Comparison of ENCODE assay signal across 9 mouse cellular contexts in genomic region chr7:123065951-123066351, GRCm38 (mm10). TPM values are rescaled to one million over a fixed set of nuclear protein-coding genes. Genes with fewer than 3 reads are reported as not detected.
A peak's percentile ranks its signal among the peaks of the same experiment; 100 is the strongest.
DNase-seq lines count a peak whose midpoint lies in the region; ATAC-seq and TF ChIP-seq lines count a peak whose summit lies in the region.
"Had no signal": no experiment of that assay in that cellular context is flagged by ENCODE, and none has a peak within 500 bp of the region (broad histone marks: within the 10 kb centered on the region; RNA-seq: fewer than 3 reads in every experiment).

No protein-coding gene starts in this region.

- DNase-seq in hindbrain, postnatal 0 days (ENCODE audit: low spot score): peak; percentile 38
- peak; percentile 88 to 91 for DNase-seq in frontal cortex, adult 2 months (ENCODE audit: extremely low spot score in 1 of 2, low spot score in 1 of 2)
- DNase-seq in layer of hippocampus, postnatal 14 days (ENCODE audit: low spot score in 2 of 2): peak; percentile 55 to 82
- peak; percentile 84 to 87 for DNase-seq in right cerebral cortex, postnatal 10 days (ENCODE audit: low spot score in 2 of 2)
- no peak for DNase-seq in thymus, adult 18-20 months
- no peak for DNase-seq in thymus, postnatal 4 days

- H3K27ac ChIP-seq in hindbrain, postnatal 0 days: no peak overlapping the region
- H3K27ac ChIP-seq in hindbrain, embryonic 16.5 days (ENCODE audit: low read depth, low read length): no peak overlapping the region
- no peak overlapping the region for H3K27ac ChIP-seq in intestine, postnatal 0 days (ENCODE audit: low read depth, low read length)
- H3K27ac ChIP-seq: embryonic facial prominence, embryonic 15.5 days had no signal

- ATAC-seq in hindbrain, postnatal 0 days: no peak
- no peak for ATAC-seq in hindbrain, embryonic 16.5 days
- ATAC-seq in intestine, postnatal 0 days: no peak

- TF ChIP-seq CTCF in hindbrain, postnatal 0 days (IDR thresholded peaks at IDR 0.05; ENCODE audit: low read depth): no peak
- TF ChIP-seq CTCF in intestine, postnatal 0 days (IDR thresholded peaks at IDR 0.05; ENCODE audit: low read depth): no peak

- H3K4me2 ChIP-seq in hindbrain, postnatal 0 days (ENCODE audit: low read depth, low read length): peak overlapping the region; percentile 27; the same call in 1 of the 2 replicates
- no peak overlapping the region for H3K4me2 ChIP-seq in hindbrain, embryonic 16.5 days (ENCODE audit: low read length)
- no peak overlapping the region for H3K4me2 ChIP-seq in intestine, postnatal 0 days (replicated peaks; ENCODE audit: low read depth)
- H3K4me2 ChIP-seq: embryonic facial prominence, embryonic 15.5 days had no signal

- no peaks in the 10 kb centered on the region for H3K36me3 ChIP-seq in hindbrain, postnatal 0 days (ENCODE audit: insufficient read depth, low read length)
- H3K36me3 ChIP-seq in hindbrain, embryonic 16.5 days (ENCODE audit: control insufficient read depth, insufficient read depth, low read length): no peaks in the 10 kb centered on the region
- H3K36me3 ChIP-seq in intestine, postnatal 0 days (ENCODE audit: control insufficient read depth, insufficient read depth): no peaks in the 10 kb centered on the region
- H3K36me3 ChIP-seq: embryonic facial prominence, embryonic 15.5 days had no signal

- H3K4me3 ChIP-seq in hindbrain, postnatal 0 days (ENCODE audit: low read length): no peak overlapping the region
- H3K4me3 ChIP-seq in hindbrain, embryonic 16.5 days (ENCODE audit: low read length): no peak overlapping the region
- H3K4me3 ChIP-seq in intestine, postnatal 0 days (ENCODE audit: low read depth, low read length): no peak overlapping the region
- H3K4me3 ChIP-seq: embryonic facial prominence, embryonic 15.5 days had no signal

- 66% methylated on average over 13 of the region's 13 CpGs for WGBS in hindbrain, postnatal 0 days
- 83% methylated on average over 13 of the region's 13 CpGs for WGBS in hindbrain, embryonic 16.5 days
- WGBS in intestine, postnatal 0 days: 88% methylated on average over 13 of the region's 13 CpGs

- no peaks in the 10 kb centered on the region for H3K9me3 ChIP-seq in hindbrain, postnatal 0 days (ENCODE audit: low read length)
- H3K9me3 ChIP-seq in hindbrain, embryonic 16.5 days (ENCODE audit: control insufficient read depth, low read length): no peaks in the 10 kb centered on the region
- no peaks in the 10 kb centered on the region for H3K9me3 ChIP-seq in intestine, postnatal 0 days (ENCODE audit: control insufficient read depth)
- H3K9me3 ChIP-seq: embryonic facial prominence, embryonic 15.5 days had no signal

- peaks cover 19% of the 10 kb centered on the region for H3K4me1 ChIP-seq in hindbrain, postnatal 0 days (ENCODE audit: insufficient read depth, low read length)
- peaks cover 23% of the 10 kb centered on the region for H3K4me1 ChIP-seq in hindbrain, embryonic 16.5 days (ENCODE audit: control insufficient read depth, insufficient read depth, low read depth, low read length)
- no peaks in the 10 kb centered on the region for H3K4me1 ChIP-seq in intestine, postnatal 0 days (replicated peaks; ENCODE audit: control insufficient read depth, insufficient read depth, low read length)

- no peak overlapping the region for H3K9ac ChIP-seq in hindbrain, postnatal 0 days (replicated peaks; ENCODE audit: low read length)
- no peak overlapping the region for H3K9ac ChIP-seq in hindbrain, embryonic 16.5 days (ENCODE audit: low read depth, low read length)
- no peak overlapping the region for H3K9ac ChIP-seq in intestine, postnatal 0 days (ENCODE audit: low read depth, low read length)
- H3K9ac ChIP-seq: embryonic facial prominence, embryonic 15.5 days had no signal

- no peaks in the 10 kb centered on the region for H3K27me3 ChIP-seq in hindbrain, postnatal 0 days (ENCODE audit: insufficient read depth, low read length)
- H3K27me3 ChIP-seq in hindbrain, embryonic 16.5 days (replicated peaks; ENCODE audit: control insufficient read depth, insufficient read depth, low read length): no peaks in the 10 kb centered on the region
- no peaks in the 10 kb centered on the region for H3K27me3 ChIP-seq in intestine, postnatal 0 days (replicated peaks; ENCODE audit: control insufficient read depth, insufficient read depth, low read length)
- H3K27me3 ChIP-seq: embryonic facial prominence, embryonic 15.5 days had no signal

RNA-seq across cellular contexts. Expression of gene Tnrc6a, which starts 57.7 kb away (rescaled TPM):
- total RNA-seq in hindbrain, postnatal 0 days (2014; rRNA removed): 48.5 and 51.3 TPM in 2 replicates
- polyA plus RNA-seq in hindbrain, postnatal 0 days (2015; fragmentation: Nextera tagmentation; extraction: Ambion mirVana): 62.1 and 65.5 TPM in 2 replicates
- 37.3 and 38.8 TPM in 2 replicates for polyA plus RNA-seq in hindbrain, embryonic 16.5 days (2015; fragmentation: Nextera tagmentation; extraction: Ambion mirVana)
- polyA plus RNA-seq in frontal cortex, adult 2 months (2012; rRNA removed): 60.2 and 60.7 TPM in 2 replicates
- 10 to 100 TPM; 48.4 to 53.6 TPM for total RNA-seq in layer of hippocampus, postnatal 14 days (2021)
- 42.0 and 55.0 TPM in 2 replicates for polyA plus RNA-seq in intestine, postnatal 0 days (2015; fragmentation: Nextera tagmentation; extraction: Ambion mirVana)

Comparison
In these comparisons a context has a peak if more than half of its experiments do, and no peak if none do; other contexts are left out.
1. DNase-seq: peak in hindbrain, postnatal 0 days (single experiment), frontal cortex, adult 2 months (2 of 2), layer of hippocampus, postnatal 14 days (2 of 2) and right cerebral cortex, postnatal 10 days (2 of 2); none in thymus, adult 18-20 months (0 of 2) and thymus, postnatal 4 days (single experiment).